Mouse (Mus musculus) liver, embryonic 12.5 days (tissue): Measurements from ENCODE around the gene Asphd1. TPM values are rescaled to one million over a fixed set of nuclear protein-coding genes. Genes with fewer than 3 reads are reported as not detected.

Experiments used
- ATAC-seq: fragments of 200-750 bp; cut with Nextera tagmentation; 2 replicates; pipeline ENCODE4 v1.8.0; 2017; ENCODE audit warnings: moderate number of reproducible peaks, mild to moderate bottlenecking, moderate library complexity
- H3K27ac ChIP-seq: fragments of 300-500 bp; sonication (generic); 2 replicates; pipeline ENCODE4 v1.5.1; 2016; ENCODE audit warnings: mild to moderate bottlenecking
- H3K27me3 ChIP-seq: fragments of 300-500 bp; sonication (generic); replicated peaks from 2 replicates; pipeline ENCODE4 v1.6.1; 2016; ENCODE audit warnings: mild to moderate bottlenecking, moderate library complexity
- H3K36me3 ChIP-seq: fragments of 300-500 bp; sonication (generic); 2 replicates; pipeline ENCODE4 v1.6.1; 2016; ENCODE audit warnings: mild to moderate bottlenecking, moderate library complexity
- H3K4me1 ChIP-seq: fragments of 300-500 bp; sonication (generic); 2 replicates; pipeline ENCODE4 v1.6.1; 2016
- H3K4me2 ChIP-seq: fragments of 300-500 bp; sonication (generic); 2 replicates; pipeline ENCODE4 v1.6.1; 2016; ENCODE audit warnings: mild to moderate bottlenecking, moderate library complexity
- H3K4me3 ChIP-seq: fragments of 300-500 bp; sonication (generic); 2 replicates; pipeline ENCODE4 v1.5.1; 2016; ENCODE audit warnings: mild to moderate bottlenecking, moderate library complexity
- H3K9ac ChIP-seq: fragments of 300-500 bp; sonication (generic); 2 replicates; pipeline ENCODE4 v1.6.1; 2016; ENCODE audit warnings: mild to moderate bottlenecking, moderate library complexity
- H3K9me3 ChIP-seq: fragments of 300-500 bp; sonication (generic); replicated peaks from 2 replicates; pipeline ENCODE4 v1.6.1; 2016; ENCODE audit warnings: mild to moderate bottlenecking, moderate library complexity
- WGBS: fragments of 180-500 bp; shearing (Covaris S2); methylation state at CpG from one replicate; pipeline ENCODE4 v1.1.7; 2016; ENCODE audit not compliant: insufficient replicate concordance; 5-methylcytosine and 5-hydroxymethylcytosine counted together
- polyA plus RNA-seq: library from polyadenylated mRNA; unstranded; fragments of >200 nt; fragmentation: Nextera tagmentation; extraction: Ambion mirVana; gene quantifications from 2 replicates; pipeline ENCODE4 v1.2.1, GENCODE M21; 2016

Gene Asphd1
- polyA plus RNA-seq, 1 experiment from 2014 or later = not detected

- Histone ChIP-seq H3K27ac (no peak within 1 kb of the TSS), H3K9me3 (no peaks in the 10 kb centered on the region), H3K36me3 (peaks cover 4% of the 10 kb centered on the region), H3K4me1 (peaks cover 23% of the 10 kb centered on the region), H3K27me3 (peaks cover 60% of the 10 kb centered on the region), H3K4me2 (peak within 1 kb of the TSS; percentile 85), H3K4me3 (peak within 1 kb of the TSS; percentile 50), H3K9ac (0 out of 2 replicates have a peak within 1 kb of the TSS, but pooled peaks have one; percentile 9)
- peak; percentile 75 for ATAC-seq
- WGBS = 3% methylated on average over 42 of the region's 42 CpGs
Observed at GRCm38 (mm10) chr7:126949793-126950646, 638 bp upstream of the Asphd1 start, which contains the start of gene Sez6l2. Sez6l2 (plus strand) TSS chr7:126950563.

GRCm38 (mm10) chr7:126948626-126949025, 756 bp downstream of the Asphd1 start:
- H3K9me3 ChIP-seq = no peaks in the 10 kb centered on the region
- no peak for ATAC-seq
- H3K9ac ChIP-seq = no peak overlapping the region
- peaks cover 57% of the 10 kb centered on the region for H3K27me3 ChIP-seq
- no peak overlapping the region for H3K4me2 ChIP-seq
- peaks cover 23% of the 10 kb centered on the region for H3K4me1 ChIP-seq
- H3K27ac ChIP-seq = no peak overlapping the region
- no peak overlapping the region for H3K4me3 ChIP-seq
- whole genome bisulfite sequencing = 65% methylated on average over 10 of the region's 10 CpGs
- H3K36me3 ChIP-seq = peaks cover 11% of the 10 kb centered on the region

- Histone ChIP-seq H3K27ac (no peak overlapping the region), H3K4me2 (no peak overlapping the region), H3K9ac (no peak overlapping the region), H3K36me3 (peaks cover 25% of the 10 kb centered on the region), H3K9me3 (no peaks in the 10 kb centered on the region), H3K27me3 (peaks cover 36% of the 10 kb centered on the region), H3K4me1 (peaks cover 22% of the 10 kb centered on the region), H3K4me3 (no peak overlapping the region)
- no peak for ATAC-seq
- 50% methylated on average over 3 of the region's 3 CpGs for WGBS
Observed at GRCm38 (mm10) chr7:126946530-126946929, 2.9 kb downstream of the Asphd1 start.

- H3K9ac ChIP-seq = no peak overlapping the region
- no peak for ATAC-seq
- no peaks in the 10 kb centered on the region for H3K27me3 ChIP-seq
- H3K36me3 ChIP-seq = peaks cover 41% of the 10 kb centered on the region
- H3K9me3 ChIP-seq = no peaks in the 10 kb centered on the region
- H3K4me3 ChIP-seq = no peak overlapping the region
- 73% methylated on average over 5 of the region's 5 CpGs for WGBS
- H3K4me2 ChIP-seq = no peak overlapping the region
- peaks cover 12% of the 10 kb centered on the region; the same call in 1 of the 2 replicates for H3K4me1 ChIP-seq
- no peak overlapping the region for H3K27ac ChIP-seq
Observed at GRCm38 (mm10) chr7:126941801-126942200, 7.6 kb downstream of the Asphd1 start.

- H3K4me3 ChIP-seq = no peak overlapping the region
- no peak overlapping the region for H3K27ac ChIP-seq
- no peak overlapping the region for H3K4me2 ChIP-seq
- peaks cover 12% of the 10 kb centered on the region; the same call in 1 of the 2 replicates for H3K4me1 ChIP-seq
- H3K9me3 ChIP-seq = no peaks in the 10 kb centered on the region
- WGBS = 62% methylated on average over 6 of the region's 6 CpGs
- H3K36me3 ChIP-seq = peaks cover 47% of the 10 kb centered on the region
- no peak for ATAC-seq
- H3K9ac ChIP-seq = no peak overlapping the region
- no peaks in the 10 kb centered on the region for H3K27me3 ChIP-seq
Observed at GRCm38 (mm10) chr7:126941171-126941570, 8.2 kb downstream of the Asphd1 start.

GRCm38 (mm10) chr7:126932652-126933051, 16.7 kb downstream of the Asphd1 start:
- no peaks in the 10 kb centered on the region for H3K27me3 ChIP-seq
- H3K4me3 ChIP-seq = no peak overlapping the region
- H3K27ac ChIP-seq = no peak overlapping the region
- no peak overlapping the region for H3K9ac ChIP-seq
- WGBS = 61% methylated on average over 2 of the region's 2 CpGs
- H3K4me2 ChIP-seq = no peak overlapping the region
- peaks cover 62% of the 10 kb centered on the region for H3K36me3 ChIP-seq
- no peaks in the 10 kb centered on the region for H3K9me3 ChIP-seq
- ATAC-seq = no peak
- H3K4me1 ChIP-seq = peaks cover 21% of the 10 kb centered on the region

GRCm38 (mm10) chr7:126929046-126929445, 20.3 kb downstream of the Asphd1 start:
- peaks cover 51% of the 10 kb centered on the region for H3K4me1 ChIP-seq

GRCm38 (mm10) chr7:126928384-126929037, 20.9 kb downstream of the Asphd1 start, which contains the start of gene Kctd13:
Kctd13 (plus strand) TSS chr7:126928879.
- H3K9me3 ChIP-seq = no peaks in the 10 kb centered on the region
- peaks cover 57% of the 10 kb centered on the region for H3K4me1 ChIP-seq
- WGBS = 2% methylated on average over 56 of the region's 56 CpGs
- H3K36me3 ChIP-seq = peaks cover 29% of the 10 kb centered on the region
- no peaks in the 10 kb centered on the region for H3K27me3 ChIP-seq
- peak within 1 kb of the TSS; percentile 95 for H3K9ac ChIP-seq
- peak within 1 kb of the TSS; percentile 90 for H3K4me3 ChIP-seq
- peak within 1 kb of the TSS; percentile 100 for H3K4me2 ChIP-seq
- peak; percentile 97 for ATAC-seq
- peak within 1 kb of the TSS; percentile 83 for H3K27ac ChIP-seq

More at GRCm38 (mm10) chr7:126929046-126929445, 20.3 kb downstream of the Asphd1 start:
- Histone ChIP-seq H3K9ac (peak overlapping the region; percentile 95), H3K27me3 (no peaks in the 10 kb centered on the region), H3K9me3 (no peaks in the 10 kb centered on the region), H3K4me3 (peak overlapping the region; percentile 90), H3K36me3 (peaks cover 34% of the 10 kb centered on the region), H3K4me2 (peak overlapping the region; percentile 100), H3K27ac (peak overlapping the region; percentile 83)
- peak; percentile 51 for ATAC-seq
- WGBS = 0% methylated on average over 27 of the region's 27 CpGs

- Histone ChIP-seq H3K4me3 (no peak overlapping the region), H3K27me3 (no peaks in the 10 kb centered on the region), H3K4me2 (no peak overlapping the region), H3K9me3 (no peaks in the 10 kb centered on the region), H3K27ac (no peak overlapping the region), H3K4me1 (peaks cover 62% of the 10 kb centered on the region), H3K9ac (no peak overlapping the region), H3K36me3 (peaks cover 10% of the 10 kb centered on the region)
- 0 out of 2 replicates have a peak, but pooled peaks have one; percentile 38 for ATAC-seq
- WGBS = 12% methylated on average over 3 of the region's 3 CpGs
Observed at GRCm38 (mm10) chr7:126926299-126926698, 23.1 kb downstream of the Asphd1 start.

GRCm38 (mm10) chr7:126923999-126924398, 25.4 kb downstream of the Asphd1 start:
- WGBS = 48% methylated on average over 5 of the region's 5 CpGs
- H3K27ac ChIP-seq = peak overlapping the region; percentile 43
- ATAC-seq = no peak

GRCm38 (mm10) chr7:126922624-126923060, 26.7 kb downstream of the Asphd1 start, which contains the start of gene Tmem219:
Tmem219 (minus strand) TSS chr7:126922917.
- WGBS = 64% methylated on average over 5 of the region's 5 CpGs
- H3K36me3 ChIP-seq = no peaks in the 10 kb centered on the region
- H3K9me3 ChIP-seq = no peaks in the 10 kb centered on the region
- H3K27me3 ChIP-seq = no peaks in the 10 kb centered on the region
- H3K9ac ChIP-seq = no peak within 1 kb of the TSS
- H3K4me1 ChIP-seq = peaks cover 41% of the 10 kb centered on the region
- H3K27ac ChIP-seq = peak within 1 kb of the TSS; percentile 43; the same call in 1 of the 2 replicates
- peak within 1 kb of the TSS; percentile 3; the same call in 1 of the 2 replicates for H3K4me2 ChIP-seq
- no peak within 1 kb of the TSS for H3K4me3 ChIP-seq
- ATAC-seq = no peak

More at GRCm38 (mm10) chr7:126923999-126924398, 25.4 kb downstream of the Asphd1 start:
- no peak overlapping the region for H3K4me3 ChIP-seq
- H3K27me3 ChIP-seq = no peaks in the 10 kb centered on the region
- no peaks in the 10 kb centered on the region for H3K9me3 ChIP-seq
- H3K4me2 ChIP-seq = no peak overlapping the region
- H3K36me3 ChIP-seq = no peaks in the 10 kb centered on the region
- H3K9ac ChIP-seq = no peak overlapping the region
- H3K4me1 ChIP-seq = peaks cover 49% of the 10 kb centered on the region
